Mouse (Mus musculus): ENCODE data around the gene Dcst2.

The Dcst2 gene

DNA sequence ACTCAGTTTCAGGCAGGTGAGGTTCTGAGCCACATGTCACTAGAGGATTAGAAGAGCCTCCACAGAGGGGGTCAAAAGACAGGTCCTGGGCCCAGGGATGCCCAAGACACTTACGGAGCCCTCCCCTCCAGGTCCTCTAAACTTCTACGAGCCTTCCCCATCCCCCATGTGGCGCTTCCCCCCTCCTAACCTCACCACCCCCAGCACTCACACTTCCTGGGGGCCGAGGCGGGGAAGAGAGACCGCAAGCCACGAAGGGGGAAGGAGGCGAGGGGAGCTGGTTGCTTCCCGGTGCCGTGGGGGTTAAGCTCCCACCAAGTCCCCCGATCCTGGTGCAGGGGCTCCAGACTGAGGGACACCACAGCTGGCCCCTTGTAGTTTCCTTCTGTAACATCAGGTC is 23.7 kb downstream of the Dcst2 start:
- H3K27me3 ChIP-seq (ENCODE audit: control insufficient read depth, insufficient read depth, low read length, poor library complexity, severe bottlenecking): no peaks in the 10 kb centered on the region
- peaks cover under 1% of the 10 kb centered on the region; the same call in 1 of the 2 replicates for H3K36me3 ChIP-seq (ENCODE audit: control insufficient read depth, insufficient read depth, low read length, poor library complexity, severe bottlenecking)
- DNase-seq (ENCODE audit: low read depth, low spot score): no peak

DNA sequence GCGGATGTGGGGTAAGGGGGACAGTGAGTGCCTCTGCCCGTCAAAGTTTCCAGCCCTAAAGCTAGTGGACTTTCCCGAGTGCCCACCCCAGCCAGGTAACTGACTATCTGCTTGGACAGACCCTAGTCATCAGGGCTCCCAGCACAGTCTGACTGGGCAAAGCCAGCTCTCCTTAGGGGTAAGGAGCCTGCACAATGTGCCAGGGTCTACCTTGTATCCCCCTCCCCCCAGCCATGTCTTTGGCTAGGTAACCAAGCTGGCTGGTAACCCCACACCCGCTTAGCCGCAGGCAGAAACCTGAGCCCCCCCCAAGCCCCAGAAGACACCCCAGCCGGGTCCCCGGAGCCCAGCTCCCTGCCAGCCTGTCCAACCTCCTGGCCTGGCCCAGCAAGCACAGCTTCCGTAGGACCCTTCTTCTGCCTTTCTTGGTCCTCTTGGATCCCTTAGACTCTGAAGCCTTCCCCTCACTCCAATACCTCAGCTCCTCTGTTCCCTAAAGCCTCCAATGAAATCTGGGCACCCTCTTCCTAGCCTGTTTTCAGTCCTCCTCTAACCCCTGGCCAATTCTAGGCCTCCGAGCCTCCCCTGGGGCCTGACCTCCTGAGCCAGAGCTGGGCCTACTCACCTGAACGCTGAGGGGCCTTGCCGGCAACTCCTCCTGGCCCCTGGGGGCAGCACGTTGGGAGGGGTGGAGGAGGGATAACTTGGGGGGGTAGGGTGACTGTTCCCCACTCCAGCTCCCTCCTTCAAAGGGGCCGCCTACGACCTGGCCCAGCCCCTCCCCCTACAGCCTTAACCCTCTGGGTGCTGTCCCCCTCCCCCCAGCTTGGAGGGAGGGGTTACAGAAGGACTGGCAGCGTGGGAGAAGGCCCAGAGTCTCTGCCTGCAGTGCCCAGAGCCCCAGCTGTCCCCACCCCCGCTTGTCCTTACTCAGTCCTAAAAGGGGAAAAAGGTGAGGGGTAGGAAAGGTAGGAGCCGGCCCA is 25.0 kb downstream of the Dcst2 start:
- DNase-seq (ENCODE audit: low read depth, low spot score): no peak
- Histone ChIP-seq H3K36me3 (ENCODE audit: control insufficient read depth, insufficient read depth, low read length, poor library complexity, severe bottlenecking) (no peaks in the 10 kb centered on the region; the same call in 1 of the 2 replicates), H3K27me3 (ENCODE audit: control insufficient read depth, insufficient read depth, low read length, poor library complexity, severe bottlenecking) (no peaks in the 10 kb centered on the region)

DNA sequence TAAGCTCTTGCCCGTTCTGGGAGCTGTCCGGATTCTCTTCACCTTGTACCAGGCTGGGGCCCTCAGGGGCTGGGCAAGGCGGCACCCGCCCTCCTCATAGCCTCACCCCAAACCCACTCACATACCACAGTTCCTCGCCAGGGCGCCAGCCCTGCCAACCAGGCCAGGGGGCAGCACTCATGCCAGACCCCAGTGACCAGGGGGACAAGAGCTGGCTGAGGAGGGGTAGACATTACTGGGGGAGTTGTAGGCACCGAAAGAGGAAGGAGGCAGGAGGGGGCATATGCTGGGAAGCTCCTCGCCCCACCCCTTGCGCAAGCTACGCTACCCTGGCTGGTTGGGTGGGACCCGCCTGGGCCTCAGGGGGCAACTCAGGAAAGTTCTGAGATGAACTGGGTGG is 25.9 kb downstream of the Dcst2 start:
- Histone ChIP-seq H3K27me3 (ENCODE audit: control insufficient read depth, insufficient read depth, low read length, poor library complexity, severe bottlenecking) (no peaks in the 10 kb centered on the region), H3K36me3 (ENCODE audit: control insufficient read depth, insufficient read depth, low read length, poor library complexity, severe bottlenecking) (no peaks in the 10 kb centered on the region; the same call in 1 of the 2 replicates)
- no peak for DNase-seq (ENCODE audit: low read depth, low spot score)

DNA sequence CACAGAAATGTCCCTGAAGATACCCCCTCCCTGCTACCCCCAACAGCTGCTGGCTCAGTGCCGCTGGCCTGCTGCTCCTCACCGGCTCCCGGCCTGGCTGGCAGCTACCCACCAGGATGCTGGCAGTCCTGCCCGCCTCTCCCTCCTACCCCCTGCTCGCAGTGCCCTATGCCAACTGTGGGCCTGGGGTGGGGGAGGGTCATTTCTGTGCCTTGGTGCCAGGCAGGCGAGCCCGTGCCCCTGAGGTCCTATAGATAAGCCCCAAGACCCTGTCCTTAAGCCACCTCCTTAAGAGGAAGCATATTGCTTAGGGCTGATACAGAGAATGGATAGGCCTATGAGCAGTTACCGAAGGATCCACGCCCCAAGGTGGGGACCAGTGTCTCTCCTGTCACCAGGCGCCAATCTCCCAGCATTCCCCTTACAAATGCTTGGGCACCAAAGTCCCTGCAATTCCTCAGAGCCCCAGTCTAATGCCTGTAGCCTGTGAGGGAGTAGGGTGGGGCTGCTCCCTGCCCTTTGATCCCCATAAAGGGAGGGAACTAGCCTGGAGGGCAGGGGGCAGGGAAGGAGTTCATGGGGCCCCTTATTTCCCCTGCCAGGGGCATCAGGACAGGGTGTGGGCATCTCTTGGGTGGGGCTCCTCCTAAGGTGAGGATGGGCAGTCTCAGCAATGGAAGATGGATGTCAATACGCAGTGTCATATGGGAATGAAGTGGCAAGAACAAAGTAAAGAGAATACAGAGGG is 26.5 kb downstream of the Dcst2 start:
- H3K27me3 ChIP-seq (ENCODE audit: control insufficient read depth, insufficient read depth, low read length, poor library complexity, severe bottlenecking): no peaks in the 10 kb centered on the region
- no peaks in the 10 kb centered on the region; the same call in 1 of the 2 replicates for H3K36me3 ChIP-seq (ENCODE audit: control insufficient read depth, insufficient read depth, low read length, poor library complexity, severe bottlenecking)
- DNase-seq (ENCODE audit: low read depth, low spot score): no peak

DNA sequence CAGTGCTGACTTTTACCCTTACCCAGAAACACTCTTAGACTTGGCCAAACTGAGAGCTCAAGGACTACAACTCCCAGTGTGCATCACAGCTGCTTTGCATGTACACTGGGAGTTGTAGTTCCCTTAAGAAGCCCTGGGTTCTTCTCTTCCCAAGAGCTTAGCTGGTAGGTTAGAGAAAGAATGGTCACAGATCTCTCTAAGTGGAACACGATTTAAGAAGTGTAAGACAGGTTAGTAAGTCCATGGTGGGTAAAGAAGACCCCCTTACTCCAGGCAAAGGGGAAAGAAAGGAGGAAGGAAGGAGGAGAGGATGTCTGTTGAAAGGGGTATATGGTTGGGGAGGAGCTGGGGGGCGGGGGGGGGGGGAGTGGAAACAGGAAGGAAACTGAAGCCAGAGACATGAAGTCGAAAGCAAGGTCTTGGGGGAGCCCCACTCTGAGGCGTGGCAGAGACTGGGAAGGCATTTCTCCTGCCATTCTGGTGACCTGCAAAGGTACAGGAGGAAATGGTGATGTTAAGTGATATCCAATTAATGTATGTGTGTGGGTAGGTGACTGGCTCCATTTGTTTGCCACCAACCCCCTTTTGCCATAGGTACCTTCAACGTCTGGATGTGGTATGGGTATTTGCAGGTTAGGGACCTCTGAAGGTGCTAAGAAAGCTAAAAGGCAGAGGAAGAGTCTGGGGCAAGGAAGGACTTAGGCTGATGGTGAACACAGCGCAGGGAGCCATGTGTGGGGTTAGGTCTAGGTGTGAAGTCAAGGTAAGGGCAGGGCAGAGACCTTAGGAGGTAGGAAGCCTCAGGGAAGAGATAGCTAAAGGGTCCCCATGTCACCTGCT is 27.3 kb downstream of the Dcst2 start:
- Histone ChIP-seq H3K27me3 (ENCODE audit: control insufficient read depth, insufficient read depth, low read length, poor library complexity, severe bottlenecking) (no peaks in the 10 kb centered on the region), H3K36me3 (ENCODE audit: control insufficient read depth, insufficient read depth, low read length, poor library complexity, severe bottlenecking) (no peaks in the 10 kb centered on the region; the same call in 1 of the 2 replicates)
- DNase-seq (ENCODE audit: low read depth, low spot score): peak; percentile 82

DNA sequence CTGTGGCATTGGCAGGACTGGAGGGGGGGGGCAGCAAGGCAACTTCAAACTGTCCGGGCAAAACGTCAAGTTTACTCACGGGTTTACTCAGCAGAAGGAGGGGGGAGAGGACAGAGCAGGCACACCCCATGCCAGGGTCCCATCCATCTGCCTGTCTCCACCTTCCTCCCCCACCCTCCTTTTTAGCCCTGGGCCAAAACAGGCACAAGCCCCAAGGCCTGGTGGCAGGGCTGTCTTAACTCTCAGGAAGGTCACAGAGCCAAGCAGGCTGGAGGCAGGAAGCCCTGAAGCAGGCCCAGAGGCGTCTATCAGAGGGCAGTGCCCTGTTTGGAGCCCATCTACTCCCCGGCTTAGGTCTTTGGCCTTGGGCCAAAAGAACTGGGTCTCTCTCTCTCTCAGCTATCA is 28.3 kb downstream of the Dcst2 start:
- Histone ChIP-seq H3K27me3 (ENCODE audit: control insufficient read depth, insufficient read depth, low read length, poor library complexity, severe bottlenecking) (no peaks in the 10 kb centered on the region; the same call in 1 of the 2 replicates), H3K36me3 (ENCODE audit: control insufficient read depth, insufficient read depth, low read length, poor library complexity, severe bottlenecking) (no peaks in the 10 kb centered on the region)
- peak; percentile 36 for DNase-seq (ENCODE audit: low read depth, low spot score)

DNA sequence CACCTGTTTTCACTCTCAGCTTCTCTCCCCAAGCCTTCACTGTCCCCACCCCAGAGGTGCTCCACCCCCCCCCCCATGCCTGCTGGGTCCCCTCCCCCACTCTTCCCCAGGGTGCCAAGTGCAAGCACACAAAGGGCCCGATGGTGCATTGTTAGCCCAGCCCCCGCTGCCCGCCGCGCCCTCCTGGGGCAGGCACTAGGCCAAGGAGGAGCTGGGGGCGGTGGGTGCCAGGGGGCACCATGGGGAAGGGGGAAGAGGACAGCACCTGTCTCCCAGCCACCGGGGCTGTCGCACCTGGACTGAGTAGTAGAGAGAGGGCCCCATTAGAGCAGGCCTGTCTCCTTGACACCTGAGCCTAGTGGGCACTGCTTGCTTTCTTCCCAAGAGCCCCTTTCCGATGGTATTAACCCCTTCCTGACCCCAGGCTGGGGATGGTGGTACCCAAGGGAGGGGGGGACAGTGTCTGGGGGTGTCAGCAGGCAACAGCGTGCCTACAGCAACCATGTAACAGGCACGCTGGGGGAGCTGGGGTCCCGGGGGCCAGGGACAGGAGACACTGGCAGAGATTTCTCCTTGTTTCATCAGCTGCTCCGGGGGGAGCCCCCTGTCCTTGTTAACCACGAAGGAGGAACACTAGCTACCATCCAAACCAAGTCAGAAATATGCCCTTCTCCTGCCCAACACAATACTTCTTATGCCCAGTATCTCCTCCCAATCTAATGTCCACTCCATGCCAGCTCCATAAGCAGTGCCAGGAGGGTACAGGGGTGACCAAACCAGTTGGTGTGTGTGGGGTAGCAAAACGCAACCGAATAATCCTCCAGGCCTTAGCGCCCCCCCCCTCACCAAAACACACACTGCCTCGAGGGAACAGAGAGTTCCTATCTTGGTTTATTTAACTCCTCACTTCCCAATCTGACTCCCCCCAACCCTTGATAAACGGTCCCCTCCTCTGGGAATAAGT is 29.2 kb downstream of the Dcst2 start:
- H3K27me3 ChIP-seq (ENCODE audit: control insufficient read depth, insufficient read depth, low read length, poor library complexity, severe bottlenecking): no peaks in the 10 kb centered on the region; the same call in 1 of the 2 replicates
- peak; percentile 49 for DNase-seq (ENCODE audit: low read depth, low spot score)
- no peaks in the 10 kb centered on the region for H3K36me3 ChIP-seq (ENCODE audit: control insufficient read depth, insufficient read depth, low read length, poor library complexity, severe bottlenecking)

DNA sequence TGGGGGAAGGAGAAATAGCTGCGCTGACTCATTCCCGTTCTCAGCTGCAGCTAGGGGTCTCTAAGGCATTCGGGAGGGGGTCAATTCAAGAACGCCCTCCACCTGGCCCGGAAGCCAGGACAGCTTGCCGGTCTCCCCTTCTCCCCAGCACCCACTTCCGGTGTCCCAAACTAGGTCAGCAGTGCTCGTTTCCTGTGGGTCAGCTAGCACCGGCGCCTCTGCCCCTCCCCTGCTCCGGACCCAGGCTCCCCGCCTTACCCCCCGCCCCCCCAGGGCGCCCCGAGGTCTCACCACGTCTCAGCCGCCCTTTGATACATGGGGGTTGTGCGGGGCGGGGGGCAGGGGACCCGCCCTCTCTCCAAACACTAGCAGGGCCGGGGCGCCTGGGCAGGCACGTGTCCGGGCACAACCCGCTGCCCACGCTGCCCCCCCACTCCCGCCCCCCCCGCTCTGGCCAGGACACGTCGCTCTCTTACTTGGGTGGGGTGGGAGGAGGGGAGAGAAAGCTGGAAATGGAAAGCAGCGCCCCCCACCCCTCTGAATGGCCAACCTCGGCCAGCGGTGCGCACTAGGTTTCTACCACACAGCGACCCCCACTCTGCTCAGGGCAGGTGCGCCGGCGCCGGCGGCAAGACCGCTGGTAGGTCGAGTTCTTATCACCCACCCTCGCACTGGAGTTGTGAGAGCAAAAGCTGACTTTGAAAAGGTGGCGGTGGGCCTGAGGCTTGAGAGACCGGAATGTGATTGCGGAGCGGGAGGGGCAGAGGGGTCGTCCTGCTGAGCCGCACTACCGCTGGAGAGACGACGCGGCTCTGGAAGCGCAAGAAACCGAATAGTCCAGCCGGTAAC is 30.1 kb downstream of the Dcst2 start:
- peak; percentile 25 for DNase-seq (ENCODE audit: low read depth, low spot score)
- Histone ChIP-seq H3K36me3 (ENCODE audit: control insufficient read depth, insufficient read depth, low read length, poor library complexity, severe bottlenecking) (no peaks in the 10 kb centered on the region), H3K27me3 (ENCODE audit: control insufficient read depth, insufficient read depth, low read length, poor library complexity, severe bottlenecking) (no peaks in the 10 kb centered on the region; the same call in 1 of the 2 replicates)

DNA sequence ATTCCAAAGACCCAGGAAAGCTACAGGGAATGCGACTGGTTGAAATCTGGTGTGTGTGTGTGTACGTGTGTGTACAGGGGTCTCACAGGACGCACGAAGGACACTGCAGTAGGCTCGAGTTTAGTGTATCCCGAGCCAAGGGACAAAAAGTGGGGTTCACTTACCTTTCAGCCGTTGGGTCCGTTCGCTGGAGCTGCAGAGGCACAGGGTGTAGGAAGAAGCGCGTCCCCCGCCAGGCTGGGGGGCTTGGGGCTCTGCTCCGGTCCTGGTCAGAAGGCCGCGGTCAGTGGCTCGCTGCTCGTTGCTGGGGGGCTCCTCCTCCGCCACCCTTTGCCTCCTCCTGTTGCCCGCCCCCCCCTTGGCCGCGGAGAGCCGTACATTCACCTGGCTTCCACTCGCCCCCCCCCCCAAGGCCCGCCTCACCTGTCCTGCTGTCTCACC is 31.1 kb downstream of the Dcst2 start:
- DNase-seq (ENCODE audit: low read depth, low spot score): no peak
- H3K27me3 ChIP-seq (ENCODE audit: control insufficient read depth, insufficient read depth, low read length, poor library complexity, severe bottlenecking): no peaks in the 10 kb centered on the region; the same call in 1 of the 2 replicates
- H3K36me3 ChIP-seq (ENCODE audit: control insufficient read depth, insufficient read depth, low read length, poor library complexity, severe bottlenecking): no peaks in the 10 kb centered on the region

DNA sequence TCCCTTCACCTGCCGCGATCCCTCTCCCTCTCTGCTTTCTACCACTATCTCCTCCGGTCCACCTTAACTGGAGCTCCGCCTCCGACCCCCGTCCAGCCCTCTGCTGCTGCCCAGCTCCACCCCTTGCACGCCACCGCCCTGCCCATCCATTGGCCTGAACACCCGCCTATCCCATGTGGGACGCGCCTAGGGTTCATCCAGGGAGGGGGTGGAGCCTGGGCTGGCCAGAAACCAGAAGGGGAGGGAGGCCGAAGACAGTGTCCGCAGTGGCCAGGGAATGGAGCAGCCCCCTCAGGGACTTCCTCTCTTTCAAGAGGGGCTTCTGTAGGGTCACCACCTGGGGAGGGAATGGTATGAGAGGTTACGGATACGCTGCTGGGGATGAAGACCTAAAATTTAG is 31.8 kb downstream of the Dcst2 start:
- no peaks in the 10 kb centered on the region; the same call in 1 of the 2 replicates for H3K27me3 ChIP-seq (ENCODE audit: control insufficient read depth, insufficient read depth, low read length, poor library complexity, severe bottlenecking)
- no peaks in the 10 kb centered on the region for H3K36me3 ChIP-seq (ENCODE audit: control insufficient read depth, insufficient read depth, low read length, poor library complexity, severe bottlenecking)
- peak; percentile 95 for DNase-seq (ENCODE audit: low read depth, low spot score)

DNA sequence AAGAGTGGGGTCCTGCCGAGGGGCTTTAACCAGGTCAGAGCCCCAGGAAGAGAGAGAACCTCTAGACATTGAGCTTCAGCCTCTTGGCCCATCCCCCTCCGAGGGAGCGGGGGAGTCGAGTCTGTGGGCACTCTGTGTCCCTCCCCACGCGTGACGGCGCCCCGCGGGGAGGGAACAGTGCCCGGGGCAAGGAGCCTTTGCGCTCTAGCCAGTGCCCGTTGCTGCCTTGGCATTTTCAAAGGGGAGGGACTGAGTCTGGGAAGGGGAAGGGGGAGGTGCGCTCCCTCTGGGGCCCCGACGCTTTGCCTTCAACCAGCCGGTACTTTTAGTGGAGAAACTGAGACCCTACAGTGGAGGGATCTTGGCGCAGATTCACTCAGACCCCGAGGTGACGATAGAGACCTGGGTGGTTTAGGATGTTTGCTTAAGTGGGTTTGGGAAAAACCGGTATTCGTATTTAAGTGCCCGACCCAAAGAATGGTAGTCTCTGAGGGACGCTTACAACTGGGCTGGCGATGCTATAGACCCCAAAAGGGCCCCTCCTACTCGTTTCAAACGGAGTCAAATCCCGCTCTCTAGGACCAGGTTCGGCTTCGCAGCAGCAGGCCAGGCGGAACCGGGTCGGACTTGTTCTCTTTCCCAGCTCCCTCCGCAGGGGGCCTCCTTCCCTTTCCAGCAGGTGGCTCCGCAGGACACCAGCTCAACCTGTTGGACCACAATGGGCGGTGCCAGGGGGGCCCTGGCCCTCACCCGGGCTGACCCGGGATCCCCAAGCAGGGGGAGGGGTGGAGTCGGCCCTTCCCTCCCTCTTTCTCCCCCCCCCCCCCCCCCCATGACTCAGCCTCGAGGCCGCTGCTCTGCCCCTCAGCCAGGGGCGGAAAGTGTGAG is 32.5 kb downstream of the Dcst2 start, which contains the start of gene Zbtb7b:
TSS of gene Zbtb7b (minus strand) at position 771 of the 888 bp plus-strand sequence.
- no peaks in the 10 kb centered on the region; the same call in 1 of the 2 replicates for H3K27me3 ChIP-seq (ENCODE audit: control insufficient read depth, insufficient read depth, low read length, poor library complexity, severe bottlenecking)
- peak; percentile 60 for DNase-seq (ENCODE audit: low read depth, low spot score)
- H3K36me3 ChIP-seq (ENCODE audit: control insufficient read depth, insufficient read depth, low read length, poor library complexity, severe bottlenecking): no peaks in the 10 kb centered on the region

DNA sequence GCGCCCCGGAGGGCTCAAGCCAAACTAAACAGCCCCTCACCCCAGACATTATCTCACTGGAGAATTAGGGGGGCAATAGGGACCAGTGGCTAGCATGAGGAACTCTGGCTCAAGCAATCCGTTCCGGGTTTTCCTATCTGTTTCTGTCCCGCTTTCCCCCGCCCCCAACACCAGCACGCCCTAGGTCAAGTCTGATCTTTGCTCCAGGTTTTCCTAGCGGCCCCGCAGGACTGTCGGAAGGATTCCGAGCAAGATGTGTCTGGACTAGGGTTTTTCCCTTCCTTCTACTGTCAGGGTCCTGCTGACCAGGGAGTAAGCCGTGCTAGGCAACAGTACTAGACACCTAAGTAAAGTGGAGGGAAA is 33.1 kb downstream of the Dcst2 start:
- Histone ChIP-seq H3K27me3 (ENCODE audit: control insufficient read depth, insufficient read depth, low read length, poor library complexity, severe bottlenecking) (no peaks in the 10 kb centered on the region; the same call in 1 of the 2 replicates), H3K36me3 (ENCODE audit: control insufficient read depth, insufficient read depth, low read length, poor library complexity, severe bottlenecking) (no peaks in the 10 kb centered on the region)
- DNase-seq (ENCODE audit: low read depth, low spot score): peak; percentile 56
